Mouse (Mus musculus): ENCODE results near the gene Exog. TPM values are rescaled to one million over a fixed set of nuclear protein-coding genes. Genes with fewer than 3 reads are reported as not detected.

The Exog gene
- polyA plus RNA-seq, 1 experiment from 2014 or later = 50.1 TPM

DNA sequence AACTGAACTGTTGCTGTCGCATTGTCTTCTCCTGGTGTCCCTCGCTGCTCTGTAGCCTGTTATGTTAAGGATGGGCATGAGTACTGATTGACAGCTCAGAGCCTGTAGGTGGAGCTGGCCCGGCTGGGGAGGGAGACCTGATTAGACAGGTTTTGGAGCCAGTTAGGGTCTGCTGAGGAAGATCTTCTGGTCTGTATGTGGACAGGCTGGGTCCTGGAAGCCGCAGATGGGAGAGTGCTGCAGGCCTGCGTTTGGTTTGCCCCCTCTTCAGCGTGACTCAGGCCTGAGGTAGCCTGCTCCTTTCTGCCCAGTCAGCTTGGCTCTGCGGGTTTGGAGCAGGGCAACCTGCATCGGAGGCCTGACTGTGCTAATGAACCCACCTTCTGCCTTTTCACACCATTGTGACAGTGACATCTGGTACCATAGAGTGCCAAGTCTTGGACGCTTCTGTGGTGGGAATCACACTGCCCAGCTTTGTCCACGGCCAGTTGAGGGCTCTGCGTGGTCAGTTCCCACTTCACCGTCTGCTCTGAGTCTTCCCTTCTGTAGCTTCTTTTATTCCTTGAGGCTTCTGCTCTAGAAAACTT, 24.8 kb upstream of the Exog start:
- Histone ChIP-seq H3K9ac (replicated peaks) (no peak overlapping the region), H3K4me1 (peaks cover 47% of the 10 kb centered on the region), H3K4me2 (no peak overlapping the region), H3K27me3 (replicated peaks) (no peaks in the 10 kb centered on the region), H3K36me3 (no peaks in the 10 kb centered on the region), H3K27ac (replicated peaks) (no peak overlapping the region), H3K4me3 (replicated peaks) (no peak overlapping the region), H3K9me3 (replicated peaks) (no peaks in the 10 kb centered on the region)
- 78% methylated on average over 12 of the region's 12 CpGs for WGBS
- no peak for ATAC-seq (ENCODE audit: low FRiP score)

DNA sequence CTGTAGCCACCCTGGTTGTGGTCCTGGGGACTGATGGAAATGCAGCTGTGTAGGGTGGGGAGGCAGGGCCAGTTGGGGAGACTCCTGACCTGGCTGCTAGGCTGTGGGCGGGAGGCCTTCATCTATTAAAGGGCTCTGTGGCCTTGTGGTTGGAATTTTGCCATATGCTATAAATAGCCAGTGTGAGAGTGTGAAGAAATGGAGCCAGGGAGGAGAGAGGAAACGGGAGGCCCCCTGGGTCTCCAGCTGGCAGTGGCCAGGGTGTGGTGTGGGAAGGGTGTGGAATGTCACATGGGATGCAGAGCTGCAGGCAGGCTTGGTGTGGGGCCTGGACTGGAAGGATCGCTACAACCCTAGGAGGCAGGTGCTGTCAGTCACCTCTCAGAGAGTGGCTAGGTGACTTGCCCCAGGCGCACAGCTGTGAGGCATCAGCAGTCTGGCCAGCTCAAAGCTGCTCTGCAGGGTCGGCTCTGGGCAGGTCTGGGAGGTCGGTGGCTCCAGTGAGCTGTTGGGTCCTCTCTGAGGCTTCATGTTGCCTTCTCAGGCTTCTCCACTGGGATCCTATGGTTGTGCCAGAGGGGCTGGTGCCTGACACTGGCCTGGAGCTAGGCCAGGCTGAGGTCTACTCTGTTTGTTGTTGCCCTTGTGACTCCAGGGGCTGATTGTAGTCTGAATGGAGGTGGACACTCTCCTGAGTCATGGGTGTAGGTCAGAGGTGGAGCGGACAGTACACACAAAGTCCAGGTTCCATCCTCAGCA, 19.3 kb upstream of the Exog start:
- 59% methylated on average over 7 of the region's 7 CpGs for WGBS
- Histone ChIP-seq H3K9me3 (replicated peaks) (no peaks in the 10 kb centered on the region), H3K27ac (replicated peaks) (peak overlapping the region; percentile 51; the same call in 1 of the 2 replicates), H3K4me2 (no peak overlapping the region), H3K9ac (replicated peaks) (no peak overlapping the region), H3K27me3 (replicated peaks) (no peaks in the 10 kb centered on the region), H3K36me3 (peaks cover 16% of the 10 kb centered on the region), H3K4me1 (peaks cover 42% of the 10 kb centered on the region), H3K4me3 (replicated peaks) (no peak overlapping the region)
- ATAC-seq (ENCODE audit: low FRiP score) = 0 out of 2 replicates have a peak, but pooled peaks have one; percentile 26

DNA sequence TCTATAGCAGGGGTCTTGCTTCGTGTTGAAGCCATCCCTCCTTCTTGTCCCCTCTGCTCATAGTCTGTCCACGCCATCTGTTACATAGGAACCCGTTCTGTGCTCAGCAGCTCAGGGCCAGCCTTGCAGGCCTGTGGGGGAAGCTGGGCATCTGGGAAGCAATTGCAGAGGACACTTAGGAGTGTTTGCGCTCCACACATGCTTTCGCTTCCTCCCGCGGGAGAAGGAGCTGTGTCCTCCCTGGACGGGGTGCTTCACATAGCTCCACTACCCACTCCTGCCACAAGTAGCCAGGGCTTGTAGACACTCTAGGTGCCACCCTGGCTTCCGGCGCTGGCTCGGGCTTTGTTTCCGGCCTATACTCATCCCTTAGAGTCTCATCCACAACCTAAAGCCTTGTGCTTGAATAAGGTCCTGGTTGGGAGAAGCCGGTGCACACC, 18.7 kb upstream of the Exog start:
- Histone ChIP-seq H3K4me3 (replicated peaks) (no peak overlapping the region), H3K9me3 (replicated peaks) (no peaks in the 10 kb centered on the region), H3K36me3 (peaks cover 19% of the 10 kb centered on the region), H3K27me3 (replicated peaks) (no peaks in the 10 kb centered on the region), H3K4me2 (no peak overlapping the region), H3K4me1 (peaks cover 36% of the 10 kb centered on the region), H3K27ac (replicated peaks) (no peak overlapping the region), H3K9ac (replicated peaks) (no peak overlapping the region)
- 87% methylated on average over 13 of the region's 13 CpGs for WGBS
- ATAC-seq (ENCODE audit: low FRiP score) = no peak

DNA sequence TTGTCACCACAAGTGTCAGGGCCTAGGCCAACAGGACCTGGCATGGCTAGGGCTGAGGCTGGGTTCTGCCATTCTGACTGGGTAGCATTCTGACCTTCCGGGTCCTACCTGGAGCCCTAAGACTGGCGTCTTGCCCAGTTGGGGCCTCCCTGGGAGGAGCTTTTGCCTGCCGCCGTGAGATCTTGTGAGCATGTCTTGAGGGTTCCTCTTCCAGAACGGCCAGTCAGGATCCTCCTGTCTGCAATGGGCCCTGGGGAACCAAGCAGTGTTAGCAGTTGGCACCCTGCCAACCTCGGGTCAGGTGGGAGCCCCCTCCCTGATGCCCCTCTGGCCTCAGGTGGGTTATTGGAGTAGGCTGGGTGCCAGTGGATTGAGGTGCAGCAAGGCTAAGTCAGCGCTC, 18.3 kb upstream of the Exog start:
- WGBS = 73% methylated on average over 7 of the region's 7 CpGs
- Histone ChIP-seq H3K9me3 (replicated peaks) (no peaks in the 10 kb centered on the region), H3K4me3 (replicated peaks) (no peak overlapping the region), H3K4me1 (peaks cover 36% of the 10 kb centered on the region), H3K4me2 (no peak overlapping the region), H3K27me3 (replicated peaks) (no peaks in the 10 kb centered on the region), H3K36me3 (peaks cover 24% of the 10 kb centered on the region), H3K9ac (replicated peaks) (no peak overlapping the region), H3K27ac (replicated peaks) (no peak overlapping the region)
- no peak for ATAC-seq (ENCODE audit: low FRiP score)

DNA sequence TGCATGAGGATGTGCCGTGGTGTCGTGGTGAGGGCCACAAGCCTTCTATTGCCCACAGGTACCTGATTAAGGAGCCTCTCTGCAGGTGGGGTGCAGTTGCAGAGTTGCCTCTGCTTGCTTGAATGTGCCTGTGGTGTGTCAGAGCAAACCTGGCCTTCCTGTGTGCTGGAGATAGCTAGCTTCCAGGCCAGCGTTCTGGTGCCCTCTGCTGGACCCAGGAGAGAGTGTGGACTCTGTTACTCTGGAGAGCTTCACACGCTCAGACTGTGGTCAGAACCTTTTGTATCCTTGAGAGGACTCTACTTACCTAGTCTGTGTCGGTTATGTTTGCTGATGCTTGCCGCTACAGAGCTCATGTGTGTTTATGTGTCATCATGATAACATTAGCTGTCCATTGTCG, 14.4 kb upstream of the Exog start:
- H3K4me2 ChIP-seq = no peak overlapping the region
- H3K4me3 ChIP-seq (replicated peaks) = no peak overlapping the region
- H3K27ac ChIP-seq (replicated peaks) = no peak overlapping the region
- H3K27me3 ChIP-seq (replicated peaks) = no peaks in the 10 kb centered on the region
- peaks cover 58% of the 10 kb centered on the region for H3K36me3 ChIP-seq
- peaks cover 13% of the 10 kb centered on the region for H3K4me1 ChIP-seq
- WGBS = 54% methylated on average over 7 of the region's 7 CpGs
- peak; percentile 68; the same call in 1 of the 2 replicates for ATAC-seq (ENCODE audit: low FRiP score)
- H3K9ac ChIP-seq (replicated peaks) = no peak overlapping the region
- H3K9me3 ChIP-seq (replicated peaks) = no peaks in the 10 kb centered on the region

DNA sequence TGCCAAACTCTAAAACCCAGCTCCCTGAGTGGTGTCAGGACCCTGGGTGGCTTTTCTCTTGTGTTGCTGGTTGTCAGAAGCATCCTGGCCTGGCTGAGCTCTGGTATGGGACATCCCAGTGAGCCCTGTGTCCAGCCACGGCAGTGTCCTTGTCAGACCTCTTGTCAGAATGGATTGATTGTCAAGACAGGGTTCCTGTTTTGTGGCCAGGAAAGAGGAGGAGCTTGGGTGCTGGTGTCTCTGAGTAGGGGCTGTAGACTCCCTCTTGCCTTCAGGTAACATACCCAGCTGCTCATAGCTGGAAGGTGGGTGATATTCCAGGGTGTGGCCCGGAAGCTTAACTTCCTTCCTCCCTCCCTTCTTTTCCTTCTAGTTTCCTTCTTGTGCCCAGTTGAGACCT, 8.9 kb upstream of the Exog start:
- H3K4me3 ChIP-seq (replicated peaks) = no peak overlapping the region
- H3K36me3 ChIP-seq = peaks cover 73% of the 10 kb centered on the region
- 76% methylated on average over 2 of the region's 2 CpGs for WGBS
- no peak overlapping the region for H3K27ac ChIP-seq (replicated peaks)
- H3K9ac ChIP-seq (replicated peaks) = no peak overlapping the region
- H3K27me3 ChIP-seq (replicated peaks) = no peaks in the 10 kb centered on the region
- H3K4me1 ChIP-seq = no peaks in the 10 kb centered on the region
- H3K9me3 ChIP-seq (replicated peaks) = no peaks in the 10 kb centered on the region
- no peak for ATAC-seq (ENCODE audit: low FRiP score)
- H3K4me2 ChIP-seq = no peak overlapping the region

DNA sequence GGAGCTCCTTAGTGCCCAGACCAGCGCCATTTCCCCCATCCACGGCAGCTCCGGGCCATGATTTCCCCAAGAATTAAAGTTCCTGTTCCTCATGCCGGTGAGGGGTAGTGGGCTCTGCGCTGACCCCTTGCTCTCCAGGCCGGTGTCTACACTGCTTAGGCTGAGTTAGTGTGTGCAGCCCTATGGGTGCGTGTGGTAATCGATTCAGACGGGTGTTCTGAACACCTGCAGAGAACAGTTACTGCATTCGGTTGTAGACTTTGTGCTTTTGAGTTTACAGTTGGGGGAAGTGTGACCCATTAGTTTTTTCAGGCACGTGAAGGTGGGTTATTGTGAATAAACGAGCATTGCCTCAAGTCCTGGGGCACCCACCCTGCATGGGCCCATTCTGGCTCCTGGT, 6.7 kb upstream of the Exog start:
- Histone ChIP-seq H3K4me3 (replicated peaks) (no peak overlapping the region), H3K9me3 (replicated peaks) (no peaks in the 10 kb centered on the region), H3K4me2 (no peak overlapping the region), H3K27me3 (replicated peaks) (no peaks in the 10 kb centered on the region), H3K27ac (replicated peaks) (no peak overlapping the region), H3K36me3 (peaks cover 55% of the 10 kb centered on the region), H3K9ac (replicated peaks) (no peak overlapping the region), H3K4me1 (no peaks in the 10 kb centered on the region)
- WGBS = 90% methylated on average over 12 of the region's 12 CpGs
- no peak for ATAC-seq (ENCODE audit: low FRiP score)

DNA sequence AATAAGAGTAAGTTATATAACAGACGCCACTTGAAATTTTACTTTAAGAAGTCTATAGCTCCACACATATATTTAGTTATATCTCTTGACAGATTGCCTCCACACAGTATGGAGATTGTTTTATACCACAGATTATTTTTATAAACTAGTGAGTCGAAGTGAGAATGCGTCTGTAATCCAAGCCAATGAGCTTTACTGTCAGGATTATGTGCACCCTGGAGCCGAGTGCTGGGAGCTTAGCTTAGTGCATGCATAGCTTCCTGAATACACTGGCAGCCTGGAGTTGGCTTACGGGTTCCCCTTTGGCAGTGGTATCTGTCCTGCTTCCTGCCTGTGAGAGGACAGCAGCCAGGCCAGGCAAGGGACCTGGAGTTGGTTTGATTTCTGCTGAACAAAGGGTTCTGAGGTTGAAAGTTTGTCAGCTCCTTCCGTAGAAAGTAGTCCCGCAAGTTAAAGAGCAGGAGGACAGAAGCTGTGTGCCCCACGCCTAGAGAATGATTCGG, 6.2 kb upstream of the Exog start:
- 93% methylated on average over 9 of the region's 9 CpGs for WGBS
- Histone ChIP-seq H3K4me3 (replicated peaks) (no peak overlapping the region), H3K4me2 (no peak overlapping the region), H3K9me3 (replicated peaks) (no peaks in the 10 kb centered on the region), H3K27me3 (replicated peaks) (no peaks in the 10 kb centered on the region), H3K4me1 (no peaks in the 10 kb centered on the region), H3K9ac (replicated peaks) (no peak overlapping the region), H3K27ac (replicated peaks) (no peak overlapping the region), H3K36me3 (peaks cover 52% of the 10 kb centered on the region)
- ATAC-seq (ENCODE audit: low FRiP score) = no peak

DNA sequence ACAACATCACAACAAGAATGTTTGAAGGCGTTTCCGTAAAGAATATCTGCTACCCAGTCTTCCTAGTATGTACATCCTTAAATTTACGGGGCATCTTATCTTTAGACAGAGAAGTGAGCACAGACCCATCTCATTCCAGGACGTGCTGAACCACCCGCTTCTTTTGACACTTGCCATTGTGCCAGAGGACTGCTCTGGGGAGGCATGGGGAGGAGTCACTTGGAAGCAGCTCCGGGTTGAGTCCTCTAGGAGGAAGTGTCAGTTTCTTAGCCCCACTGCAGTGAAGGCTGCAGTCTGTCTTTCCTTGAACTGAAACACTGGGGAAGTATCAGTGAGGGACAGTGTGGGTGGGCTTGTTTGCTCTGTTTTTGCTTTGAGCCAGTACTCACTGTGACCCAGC, 994 bp downstream of the Exog start:
- Histone ChIP-seq H3K9ac (replicated peaks) (peak overlapping the region; percentile 88), H3K27me3 (replicated peaks) (no peaks in the 10 kb centered on the region), H3K27ac (replicated peaks) (no peak overlapping the region), H3K36me3 (peaks cover 41% of the 10 kb centered on the region), H3K4me1 (peaks cover 18% of the 10 kb centered on the region), H3K4me2 (peak overlapping the region; percentile 87), H3K9me3 (replicated peaks) (no peaks in the 10 kb centered on the region), H3K4me3 (replicated peaks) (peak overlapping the region; percentile 82)
- no peak for ATAC-seq (ENCODE audit: low FRiP score)
- 47% methylated on average over 6 of the region's 6 CpGs for WGBS

DNA sequence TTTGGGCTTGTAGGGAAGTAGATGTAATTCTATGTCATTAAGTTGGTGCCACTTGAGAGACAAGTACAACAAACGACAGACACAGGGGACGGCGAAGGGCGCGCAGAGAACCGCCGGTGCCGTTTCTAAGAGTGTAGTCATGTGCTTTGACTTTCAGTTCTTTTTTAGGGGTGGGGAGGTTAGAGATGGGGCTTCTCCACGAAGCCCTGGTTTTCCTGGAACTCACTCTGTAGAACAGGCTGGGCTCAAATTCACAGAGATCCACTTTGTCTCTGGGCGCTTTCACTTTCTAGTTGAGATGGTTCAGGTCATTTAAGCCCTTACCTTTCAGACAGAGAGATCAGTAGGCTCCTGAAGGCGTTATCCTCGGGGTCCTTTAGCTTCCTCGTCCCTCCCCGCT, 11.2 kb downstream of the Exog start:
- Histone ChIP-seq H3K27me3 (replicated peaks) (no peaks in the 10 kb centered on the region), H3K9me3 (replicated peaks) (no peaks in the 10 kb centered on the region), H3K36me3 (peaks cover 41% of the 10 kb centered on the region), H3K4me1 (no peaks in the 10 kb centered on the region), H3K9ac (replicated peaks) (no peak overlapping the region), H3K27ac (replicated peaks) (no peak overlapping the region), H3K4me3 (replicated peaks) (no peak overlapping the region), H3K4me2 (no peak overlapping the region)
- ATAC-seq (ENCODE audit: low FRiP score) = no peak
- WGBS = 95% methylated on average over 14 of the region's 14 CpGs

DNA sequence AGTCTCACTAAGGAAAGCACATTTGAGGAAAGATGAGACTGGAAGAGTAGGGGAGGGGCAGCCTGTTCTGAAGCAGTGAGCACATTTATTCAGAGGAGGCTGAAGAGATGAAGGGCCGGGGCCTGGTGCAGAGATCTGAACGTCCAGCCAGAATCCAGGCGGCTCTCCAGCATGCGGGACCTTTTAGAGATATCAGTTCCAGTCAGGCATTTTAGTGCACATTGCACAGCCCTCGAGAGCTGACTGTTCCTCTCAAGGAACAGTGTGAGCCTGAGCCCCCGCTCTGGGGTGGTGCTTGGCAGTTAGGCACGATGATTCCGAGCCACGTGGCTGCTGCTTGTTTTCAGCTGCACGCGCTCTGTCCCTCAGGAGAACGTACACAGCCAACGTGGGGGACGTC, 12.4 kb downstream of the Exog start:
- ATAC-seq (ENCODE audit: low FRiP score) = no peak
- no peak overlapping the region for H3K27ac ChIP-seq (replicated peaks)
- WGBS = 86% methylated on average over 14 of the region's 14 CpGs
- H3K27me3 ChIP-seq (replicated peaks) = no peaks in the 10 kb centered on the region
- H3K36me3 ChIP-seq = peaks cover 34% of the 10 kb centered on the region
- no peak overlapping the region for H3K4me2 ChIP-seq
- no peak overlapping the region for H3K9ac ChIP-seq (replicated peaks)
- no peaks in the 10 kb centered on the region for H3K4me1 ChIP-seq
- H3K9me3 ChIP-seq (replicated peaks) = no peaks in the 10 kb centered on the region
- H3K4me3 ChIP-seq (replicated peaks) = no peak overlapping the region

DNA sequence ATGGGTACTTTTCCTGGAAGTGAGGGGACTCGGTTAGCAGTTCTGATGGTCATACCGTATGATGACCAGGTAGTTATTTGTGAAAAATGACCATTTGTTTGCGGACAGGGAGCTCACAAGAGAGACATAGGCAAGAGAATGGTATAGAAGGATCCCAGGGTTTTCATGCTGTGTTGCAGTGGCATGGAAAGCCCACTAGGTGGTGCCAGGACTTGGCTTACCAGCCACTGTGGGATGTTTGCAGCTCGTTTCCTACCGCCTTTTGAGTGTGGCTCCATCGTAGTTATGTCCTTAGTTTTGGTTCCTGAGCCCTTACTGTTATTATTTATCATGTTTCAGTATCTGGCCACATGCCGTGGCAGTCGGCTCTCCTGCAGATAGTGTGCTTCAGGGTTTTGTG, 15.7 kb downstream of the Exog start:
- peak; percentile 59; the same call in 1 of the 2 replicates for ATAC-seq (ENCODE audit: low FRiP score)
- peaks cover 49% of the 10 kb centered on the region for H3K36me3 ChIP-seq

More for the DNA sequence above, 15.7 kb downstream of the Exog start:
- Histone ChIP-seq H3K9me3 (replicated peaks) (no peaks in the 10 kb centered on the region), H3K9ac (replicated peaks) (no peak overlapping the region), H3K4me1 (no peaks in the 10 kb centered on the region), H3K4me3 (replicated peaks) (no peak overlapping the region), H3K27me3 (replicated peaks) (no peaks in the 10 kb centered on the region), H3K27ac (replicated peaks) (no peak overlapping the region), H3K4me2 (no peak overlapping the region)
- 46% methylated on average over 8 of the region's 8 CpGs for WGBS

All from neural tube, embryonic 15.5 days (tissue).